Mouse (Mus musculus) liver, embryonic 11.5 days (tissue): ENCODE measurements around the gene Hhipl1. TPM values are rescaled to one million over a fixed set of nuclear protein-coding genes. Genes with fewer than 3 reads are reported as not detected.

Experiments used
- ATAC-seq: fragments of 200-750 bp; cut with Nextera tagmentation; replicated peaks from 2 replicates; pipeline ENCODE4 v1.8.0; 2017; ENCODE audit warnings: moderate number of reproducible peaks, mild to moderate bottlenecking, moderate TSS enrichment, moderate library complexity; ENCODE audit not compliant: low FRiP score
- DNase-seq: peaks from one replicate; pipeline ENCODE4 v3.0.0-alpha.2; 2017; ENCODE audit warnings: low spot score
- H3K27ac ChIP-seq: fragments of 300-500 bp; sonication (generic); 2 replicates; pipeline ENCODE4 v1.5.1; 2014; ENCODE audit warnings: mild to moderate bottlenecking, low read depth, low read length, control low read depth
- H3K27me3 ChIP-seq: fragments of 300-500 bp; sonication (generic); replicated peaks from 2 replicates; pipeline ENCODE4 v1.6.1; 2014; ENCODE audit warnings: low read length, mixed read lengths; ENCODE audit not compliant: control insufficient read depth, insufficient read depth
- H3K36me3 ChIP-seq: fragments of 300-500 bp; sonication (generic); 2 replicates; pipeline ENCODE4 v1.6.1; 2014; ENCODE audit warnings: mild to moderate bottlenecking, low read length, moderate library complexity, mixed read lengths; ENCODE audit not compliant: control insufficient read depth, insufficient read depth
- H3K4me1 ChIP-seq: fragments of 300-500 bp; sonication (generic); replicated peaks from 2 replicates; pipeline ENCODE4 v1.6.1; 2014; ENCODE audit warnings: low read length, mixed read lengths; ENCODE audit not compliant: control insufficient read depth, insufficient read depth
- H3K4me2 ChIP-seq: fragments of 300-500 bp; sonication (generic); 2 replicates; pipeline ENCODE4 v1.6.1; 2014; ENCODE audit warnings: mild to moderate bottlenecking, control low read depth, moderate library complexity
- H3K4me3 ChIP-seq: fragments of 300-500 bp; sonication (generic); 2 replicates; pipeline ENCODE4 v1.5.1; 2014; ENCODE audit warnings: low read depth, low read length, control low read depth
- H3K9ac ChIP-seq: fragments of 300-500 bp; sonication (generic); 2 replicates; pipeline ENCODE4 v1.6.1; 2014; ENCODE audit warnings: low read depth, low read length, control low read depth
- H3K9me3 ChIP-seq: fragments of 300-500 bp; sonication (generic); 2 replicates; pipeline ENCODE4 v1.6.1; 2016; ENCODE audit warnings: low read length, inconsistent platforms, mixed read lengths; ENCODE audit not compliant: control insufficient read depth
- WGBS: fragments of 180-500 bp; shearing (Covaris S2); extraction: QIAGEN DNeasy Blood & Tissue Kit; methylation state at CpG from one replicate; pipeline ENCODE4 v1.1.7; 2014; 5-methylcytosine and 5-hydroxymethylcytosine counted together
- polyA plus RNA-seq: library from polyadenylated mRNA; unstranded; fragments of >200 nt; fragmentation: Nextera tagmentation; extraction: Ambion mirVana; gene quantifications from 2 replicates; pipeline ENCODE4 v1.2.1, GENCODE M21; 2014

Gene Hhipl1
- polyA plus RNA-seq, 1 experiment from 2014 or later: not detected

DNA sequence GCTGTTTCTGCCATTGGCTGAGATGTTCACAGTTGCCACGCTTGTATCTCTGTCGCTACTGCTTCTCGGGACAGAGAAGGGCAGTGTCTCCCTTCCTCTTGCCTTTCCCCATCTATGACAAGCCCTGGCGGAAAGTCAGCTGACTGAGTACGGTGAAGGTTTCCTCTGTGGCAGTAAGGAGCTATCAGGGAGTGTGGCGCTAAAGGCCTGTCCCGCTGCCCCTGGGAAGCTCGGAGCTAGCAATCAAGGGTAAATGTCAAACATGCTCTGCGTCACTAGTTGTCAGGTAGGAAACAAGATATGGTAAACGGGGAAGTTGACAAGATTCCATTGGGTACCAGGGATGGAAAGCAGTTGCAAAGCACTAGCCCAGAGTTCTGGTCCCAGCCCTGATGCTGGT lies 9.7 kb downstream of the Hhipl1 start:
- Histone ChIP-seq H3K27me3 (peaks cover 53% of the 10 kb centered on the region), H3K4me3 (no peak overlapping the region), H3K9ac (no peak overlapping the region), H3K27ac (no peak overlapping the region), H3K9me3 (no peaks in the 10 kb centered on the region), H3K4me2 (no peak overlapping the region), H3K36me3 (no peaks in the 10 kb centered on the region), H3K4me1 (peaks cover 3% of the 10 kb centered on the region; the same call in 1 of the 2 replicates)
- WGBS: 31% methylated on average over 10 of the region's 10 CpGs
- ATAC-seq (no peak), DNase-seq (no peak)

DNA sequence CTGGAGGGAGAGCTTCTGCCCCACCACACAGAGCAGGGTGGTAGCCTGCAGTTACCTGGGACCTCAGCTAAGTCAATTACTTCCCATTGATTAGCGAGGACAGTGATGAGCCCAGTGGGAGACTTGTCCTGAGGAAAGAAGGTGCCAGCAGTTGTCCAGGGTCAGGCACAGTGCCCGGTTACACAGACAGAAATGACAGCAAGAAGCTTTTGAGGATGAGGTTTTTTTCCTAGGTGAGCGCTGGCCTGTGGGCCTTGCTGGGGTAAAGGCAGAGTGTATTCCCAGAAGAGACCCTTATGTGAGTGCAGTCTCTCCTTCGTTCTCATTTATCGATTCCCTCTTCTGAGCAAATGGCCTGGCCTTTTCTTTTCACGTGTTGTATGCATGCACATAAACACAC lies 10.6 kb downstream of the Hhipl1 start:
- 35% methylated on average over 6 of the region's 6 CpGs for WGBS
- ATAC-seq: no peak
- Histone ChIP-seq H3K36me3 (no peaks in the 10 kb centered on the region), H3K4me3 (no peak overlapping the region), H3K9ac (no peak overlapping the region), H3K27me3 (peaks cover 56% of the 10 kb centered on the region), H3K9me3 (no peaks in the 10 kb centered on the region), H3K4me1 (peaks cover 3% of the 10 kb centered on the region; the same call in 1 of the 2 replicates), H3K4me2 (no peak overlapping the region), H3K27ac (no peak overlapping the region)
- no peak for DNase-seq

DNA sequence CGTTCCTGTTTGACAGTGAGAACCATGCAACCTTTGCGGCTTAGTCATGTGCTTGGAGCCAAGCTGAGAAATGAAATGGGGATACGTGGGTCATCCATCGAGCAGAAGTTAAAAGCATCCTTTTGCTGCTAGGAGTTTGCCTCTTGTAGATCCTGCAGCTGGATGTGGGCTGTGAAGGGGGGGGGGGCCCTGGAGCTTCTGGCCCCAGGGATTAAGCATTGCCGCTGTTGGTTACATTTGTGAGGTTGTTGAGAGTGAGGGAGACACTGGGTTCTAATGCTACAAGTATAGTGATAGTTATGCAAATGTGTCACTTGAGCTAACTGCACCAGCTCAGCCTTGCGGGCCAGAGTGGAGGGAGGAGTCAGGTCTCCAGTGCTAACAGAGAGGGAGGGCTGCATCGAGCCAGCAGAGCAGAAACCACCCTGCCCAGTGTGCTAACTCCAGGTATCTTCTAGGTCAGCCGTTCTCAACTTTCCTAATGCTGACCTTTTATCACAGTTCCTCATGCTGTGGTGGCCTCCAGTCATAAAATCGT lies 11.2 kb downstream of the Hhipl1 start:
- Histone ChIP-seq H3K27ac (no peak overlapping the region), H3K4me3 (no peak overlapping the region), H3K36me3 (no peaks in the 10 kb centered on the region), H3K9ac (no peak overlapping the region), H3K4me1 (peaks cover 3% of the 10 kb centered on the region; the same call in 1 of the 2 replicates), H3K27me3 (peaks cover 56% of the 10 kb centered on the region), H3K4me2 (no peak overlapping the region), H3K9me3 (no peaks in the 10 kb centered on the region)
- no peak for DNase-seq
- no peak for ATAC-seq
- WGBS: 13% methylated on average over 9 of the region's 9 CpGs

DNA sequence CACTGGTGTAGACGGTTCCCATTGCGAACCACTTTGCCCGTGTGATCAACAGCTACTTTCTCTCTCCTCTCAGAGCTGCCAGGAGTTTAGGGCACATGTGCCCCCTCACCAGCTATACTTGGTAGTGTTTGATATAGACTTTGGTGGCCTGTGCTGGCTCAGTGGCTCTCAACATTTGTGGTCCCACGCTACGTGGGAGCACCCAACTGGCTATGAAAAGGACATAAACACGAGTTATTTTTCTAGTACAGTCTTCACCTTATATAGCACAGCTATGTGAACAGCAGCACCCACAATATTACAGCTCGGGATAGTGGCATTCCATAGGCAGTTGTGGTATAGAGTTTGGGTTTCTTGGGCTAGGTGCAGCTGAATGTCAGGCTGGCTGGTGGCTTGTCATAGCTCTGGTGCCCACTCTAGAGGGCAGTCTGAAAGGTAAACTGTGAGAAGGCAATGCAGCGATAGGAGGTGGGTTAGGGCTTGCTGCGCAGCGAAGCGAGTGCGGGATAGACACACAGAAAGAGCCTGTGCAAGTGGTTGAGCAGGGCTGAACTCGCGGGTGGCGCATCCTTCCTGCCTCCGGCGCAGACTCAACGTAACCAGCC lies 11.9 kb downstream of the Hhipl1 start:
- 16% methylated on average over 18 of the region's 18 CpGs for WGBS
- no peaks in the 10 kb centered on the region for H3K9me3 ChIP-seq
- no peak overlapping the region for H3K4me3 ChIP-seq
- no peaks in the 10 kb centered on the region for H3K36me3 ChIP-seq
- H3K27ac ChIP-seq: no peak overlapping the region
- DNase-seq (no peak), ATAC-seq (no peak)
- H3K4me2 ChIP-seq: no peak overlapping the region
- H3K9ac ChIP-seq: no peak overlapping the region
- 0 out of 2 replicates have a peak, but pooled peaks cover 3% of the 10 kb centered on the region for H3K4me1 ChIP-seq
- peaks cover 56% of the 10 kb centered on the region for H3K27me3 ChIP-seq

DNA sequence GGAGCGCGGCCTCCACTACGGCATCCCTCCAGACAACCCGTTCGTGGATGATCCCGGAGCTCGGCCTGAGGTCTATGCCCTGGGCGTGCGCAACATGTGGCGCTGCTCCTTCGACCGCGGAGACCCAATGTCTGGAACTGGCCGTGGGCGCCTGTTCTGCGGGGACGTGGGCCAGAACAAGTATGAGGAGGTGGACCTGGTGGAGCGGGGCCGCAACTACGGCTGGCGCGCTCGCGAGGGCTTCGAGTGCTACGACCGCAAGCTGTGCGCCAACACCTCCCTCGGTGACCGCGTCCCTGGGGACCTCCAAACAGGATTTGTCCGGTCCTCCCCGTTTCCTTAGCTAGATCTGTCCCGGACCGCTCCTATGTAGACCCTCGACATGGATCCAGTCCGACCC lies 12.4 kb downstream of the Hhipl1 start:
- Histone ChIP-seq H3K9me3 (no peaks in the 10 kb centered on the region), H3K4me2 (no peak overlapping the region), H3K4me1 (0 out of 2 replicates have a peak, but pooled peaks cover 3% of the 10 kb centered on the region), H3K27me3 (peaks cover 56% of the 10 kb centered on the region), H3K36me3 (no peaks in the 10 kb centered on the region), H3K27ac (no peak overlapping the region), H3K9ac (no peak overlapping the region), H3K4me3 (no peak overlapping the region)
- ATAC-seq (no peak), DNase-seq (no peak)
- 9% methylated on average over 36 of the region's 37 CpGs for WGBS

DNA sequence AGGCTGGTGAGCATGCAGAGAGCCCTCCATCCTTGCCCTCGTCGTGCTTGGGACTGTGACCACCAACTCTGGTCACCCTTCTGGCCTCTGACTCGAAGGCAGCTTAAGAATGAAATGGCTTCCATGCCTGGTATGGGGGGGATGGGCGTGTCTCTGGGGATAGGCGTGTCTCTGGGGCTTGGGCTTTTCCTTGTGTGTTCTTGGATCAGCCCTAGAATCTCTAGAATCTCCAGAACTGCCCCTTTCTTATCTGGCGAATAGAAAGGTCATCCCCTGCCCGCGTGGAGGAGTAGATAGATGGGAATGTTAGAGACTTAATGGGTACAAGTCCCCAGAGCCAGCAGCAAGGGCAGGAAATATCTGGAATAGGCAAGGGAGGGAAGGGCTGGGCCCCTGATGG lies 14.0 kb downstream of the Hhipl1 start:
- Histone ChIP-seq H3K9me3 (no peaks in the 10 kb centered on the region), H3K4me2 (no peak overlapping the region), H3K4me3 (no peak overlapping the region), H3K36me3 (no peaks in the 10 kb centered on the region), H3K27me3 (peaks cover 56% of the 10 kb centered on the region), H3K27ac (no peak overlapping the region), H3K4me1 (0 out of 2 replicates have a peak, but pooled peaks cover 3% of the 10 kb centered on the region), H3K9ac (no peak overlapping the region)
- WGBS: 15% methylated on average over 8 of the region's 8 CpGs
- ATAC-seq (no peak), DNase-seq (no peak)

DNA sequence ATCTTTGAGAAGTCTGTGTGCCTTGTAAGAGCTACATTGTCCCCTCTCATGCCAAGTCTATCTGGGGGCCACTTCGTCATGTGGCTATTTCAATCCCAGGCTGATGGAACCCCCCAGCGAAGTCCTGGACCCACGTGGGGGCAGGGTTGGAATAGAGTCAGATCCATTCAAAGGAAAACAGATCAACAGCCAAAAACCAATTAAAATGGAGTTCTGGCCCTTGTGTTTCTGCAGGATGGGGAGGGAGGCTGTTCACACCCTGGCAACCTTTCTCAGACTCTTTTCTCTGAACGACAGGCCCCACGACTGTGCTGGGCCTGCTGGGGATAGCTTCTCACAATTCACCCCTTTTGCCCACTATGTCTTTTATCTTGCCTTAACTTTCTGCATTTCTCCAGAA lies 20.3 kb downstream of the Hhipl1 start:
- ATAC-seq (no peak), DNase-seq (no peak)
- Histone ChIP-seq H3K36me3 (no peaks in the 10 kb centered on the region), H3K4me2 (no peak overlapping the region), H3K9me3 (no peaks in the 10 kb centered on the region), H3K4me3 (no peak overlapping the region), H3K9ac (no peak overlapping the region), H3K4me1 (0 out of 2 replicates have a peak, but pooled peaks cover 3% of the 10 kb centered on the region), H3K27me3 (peaks cover 56% of the 10 kb centered on the region), H3K27ac (no peak overlapping the region)
- WGBS: 40% methylated on average over 5 of the region's 5 CpGs

DNA sequence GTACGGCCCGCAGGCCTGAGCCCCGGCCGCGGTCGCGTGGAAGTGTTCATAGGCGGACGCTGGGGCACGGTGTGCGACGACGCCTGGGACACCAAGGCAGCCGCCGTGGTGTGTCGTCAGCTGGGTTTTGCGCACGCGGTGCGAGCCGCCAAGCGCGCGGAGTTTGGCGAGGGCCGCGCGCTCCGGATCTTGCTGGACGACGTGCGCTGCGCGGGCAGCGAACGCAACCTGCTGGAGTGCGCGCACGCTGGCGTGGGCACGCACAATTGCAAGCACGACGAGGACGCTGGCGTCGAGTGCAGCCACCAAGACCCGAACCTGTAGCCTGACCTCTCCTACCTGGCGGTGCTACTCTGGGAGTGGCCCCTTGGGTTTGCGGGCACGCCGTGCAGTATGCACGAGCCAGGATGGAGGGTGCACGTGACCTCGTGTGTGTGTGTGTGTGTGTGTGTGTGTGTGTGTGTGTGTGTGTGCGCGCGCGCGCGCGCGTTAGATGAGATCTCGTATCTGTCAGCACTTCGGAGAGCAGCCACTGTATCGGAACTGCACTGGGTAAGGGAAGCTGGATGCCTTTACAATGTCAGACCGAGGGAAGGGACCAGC lies 21.9 kb downstream of the Hhipl1 start:
- Histone ChIP-seq H3K27me3 (peaks cover 58% of the 10 kb centered on the region), H3K9ac (no peak overlapping the region), H3K4me2 (peak overlapping the region; percentile 57), H3K4me3 (peak overlapping the region; percentile 29), H3K36me3 (no peaks in the 10 kb centered on the region), H3K27ac (no peak overlapping the region), H3K9me3 (no peaks in the 10 kb centered on the region), H3K4me1 (peaks cover 3% of the 10 kb centered on the region; the same call in 1 of the 2 replicates)
- WGBS: 3% methylated on average over 65 of the region's 66 CpGs
- DNase-seq: no peak
- no peak for ATAC-seq

DNA sequence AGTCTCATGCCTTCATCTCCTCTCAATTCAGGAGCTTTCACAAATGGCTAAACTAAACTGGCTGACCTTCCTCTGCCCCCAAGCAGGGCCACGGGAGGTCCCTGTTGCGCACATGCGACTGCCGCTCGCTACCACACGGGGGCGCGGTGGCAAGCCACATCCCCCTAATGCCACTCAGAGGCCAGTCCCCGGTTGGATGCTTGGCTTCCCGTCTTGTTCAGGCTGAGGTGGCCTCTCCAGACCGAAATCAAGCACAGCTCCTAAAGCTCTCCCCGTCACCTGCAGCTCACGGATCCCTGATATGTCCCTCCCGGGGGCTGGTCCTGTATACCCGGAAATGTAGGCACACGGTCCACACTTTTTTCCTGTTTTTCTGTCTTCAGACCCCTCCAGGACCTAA lies 27.0 kb downstream of the Hhipl1 start:
- Histone ChIP-seq H3K9ac (0 out of 2 replicates have a peak overlapping the region, but pooled peaks have one; percentile 34), H3K4me2 (peak overlapping the region; percentile 96), H3K27me3 (peaks cover 61% of the 10 kb centered on the region), H3K4me1 (peaks cover 13% of the 10 kb centered on the region), H3K36me3 (no peaks in the 10 kb centered on the region), H3K27ac (no peak overlapping the region), H3K9me3 (no peaks in the 10 kb centered on the region), H3K4me3 (peak overlapping the region; percentile 52)
- DNase-seq: peak; percentile 84
- 0% methylated on average over 16 of the region's 16 CpGs for WGBS
- peak; percentile 66 for ATAC-seq
